Mouse (Mus musculus) erythroblast, adult 5-6 weeks (primary cell): ENCODE results near the gene Rab11fip3. TPM values are rescaled to one million over a fixed set of nuclear protein-coding genes. Genes with fewer than 3 reads are reported as not detected.

Experiments
- ATAC-seq: replicated peaks from 2 replicates; pipeline ENCODE4 v1.8.0; 2016; ENCODE audit warnings: moderate number of reproducible peaks, mild to moderate bottlenecking, moderate TSS enrichment, inconsistent platforms; ENCODE audit not compliant: poor library complexity, low FRiP score, severe bottlenecking
- total RNA-seq, 2 experiments: library from RNA; stranded (forward) in 1 of 2; stranded (reverse) in 1 of 2; fragments of 150-400 nt in 1 of 2; fragments of 200-764, 138-1000 nt in 1 of 2; gene quantifications; 2 replicates each; pipeline versions ENCODE4 v1.2.3 to v1.2.4; 2015 to 2017; ENCODE audit warnings: low replicate concordance in 2 of 2

Rab11fip3 gene
- total RNA-seq, 2 experiments from 2014 or later: 0.17 TPM; not detected in 1

DNA sequence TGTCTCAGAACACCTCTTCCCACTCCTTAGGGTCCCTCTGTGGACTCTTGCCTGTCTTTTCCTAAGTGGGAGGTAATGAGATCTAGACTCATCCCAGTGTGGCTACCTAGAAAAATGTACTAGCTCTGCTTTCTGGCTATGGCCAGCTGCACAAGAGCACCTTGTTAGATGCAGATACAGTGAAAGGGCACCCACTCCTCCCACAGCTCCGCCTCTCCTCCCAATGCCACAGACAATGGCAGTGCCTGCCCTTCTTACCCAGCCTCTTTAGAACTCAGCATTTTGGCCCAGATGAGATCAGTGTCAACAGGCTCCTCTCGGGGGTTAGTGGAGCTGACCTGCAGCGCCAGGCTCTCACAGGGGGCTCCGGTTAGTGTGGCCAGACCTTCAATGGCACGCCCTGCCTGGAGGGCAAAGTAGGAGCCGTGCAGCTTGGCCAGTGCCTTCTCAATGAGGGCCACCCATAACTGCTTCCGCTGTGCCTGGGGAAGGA lies 106.9 kb downstream of the Rab11fip3 start:
- ATAC-seq: peak; percentile 32

DNA sequence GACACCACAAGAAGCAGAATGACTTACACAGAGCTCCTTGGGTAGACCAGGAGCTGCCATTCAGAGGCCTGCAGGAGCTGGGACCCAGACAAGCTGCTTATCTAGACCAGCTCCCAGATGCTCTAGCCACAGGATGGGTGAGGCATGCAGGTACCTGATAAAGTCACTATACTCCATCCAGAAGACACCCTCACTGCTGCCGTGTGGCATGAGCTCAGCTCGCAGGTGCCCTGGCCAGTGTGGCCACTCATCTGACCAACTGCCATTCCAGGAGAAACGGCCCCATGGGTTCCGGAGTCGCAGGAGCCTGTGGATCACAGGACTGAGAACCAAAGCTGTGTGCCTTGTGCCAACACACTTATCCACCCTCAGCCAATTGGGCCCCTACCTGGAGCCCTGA lies 107.8 kb downstream of the Rab11fip3 start:
- peak; percentile 86 for ATAC-seq

DNA sequence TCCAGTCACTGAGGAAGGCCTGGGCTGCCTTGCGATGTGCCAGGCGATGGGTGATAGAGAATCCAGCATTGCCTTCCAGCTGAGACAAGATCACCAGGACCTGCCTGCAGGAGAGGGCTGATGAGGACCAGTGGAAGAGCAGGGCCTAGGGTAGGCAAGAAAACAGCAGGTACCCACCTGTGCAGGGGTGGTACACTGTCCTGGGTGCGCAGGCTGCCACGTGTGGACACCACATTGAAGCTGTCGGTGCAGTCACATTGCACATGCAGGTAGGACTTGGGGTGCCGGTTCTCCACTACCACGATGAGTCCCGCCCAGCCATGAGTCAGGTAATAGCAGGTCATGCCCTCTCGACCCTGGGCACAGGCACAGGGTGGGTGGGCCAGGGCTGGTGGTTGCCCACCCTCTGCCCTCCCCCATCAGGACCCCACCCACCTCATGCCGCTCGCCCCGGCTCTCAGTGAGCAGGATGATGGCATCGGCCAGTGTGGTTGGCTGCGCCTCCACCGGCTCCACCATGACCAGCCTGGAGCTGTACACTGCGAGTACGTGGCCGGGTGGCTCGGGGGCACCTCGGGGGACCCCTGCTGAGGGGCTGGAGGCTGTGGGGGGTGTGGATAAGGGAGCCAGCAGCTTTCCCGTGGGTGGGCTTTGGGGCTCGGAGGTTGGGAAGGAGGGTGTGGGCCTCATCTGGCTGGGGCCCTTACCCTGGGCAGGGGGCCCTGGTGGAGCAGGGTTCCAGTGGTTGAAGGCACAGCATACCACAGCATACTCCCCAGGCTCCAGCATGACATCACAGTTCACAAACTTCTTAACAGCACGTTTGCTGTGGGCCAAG lies 109.5 kb downstream of the Rab11fip3 start:
- no peak for ATAC-seq

DNA sequence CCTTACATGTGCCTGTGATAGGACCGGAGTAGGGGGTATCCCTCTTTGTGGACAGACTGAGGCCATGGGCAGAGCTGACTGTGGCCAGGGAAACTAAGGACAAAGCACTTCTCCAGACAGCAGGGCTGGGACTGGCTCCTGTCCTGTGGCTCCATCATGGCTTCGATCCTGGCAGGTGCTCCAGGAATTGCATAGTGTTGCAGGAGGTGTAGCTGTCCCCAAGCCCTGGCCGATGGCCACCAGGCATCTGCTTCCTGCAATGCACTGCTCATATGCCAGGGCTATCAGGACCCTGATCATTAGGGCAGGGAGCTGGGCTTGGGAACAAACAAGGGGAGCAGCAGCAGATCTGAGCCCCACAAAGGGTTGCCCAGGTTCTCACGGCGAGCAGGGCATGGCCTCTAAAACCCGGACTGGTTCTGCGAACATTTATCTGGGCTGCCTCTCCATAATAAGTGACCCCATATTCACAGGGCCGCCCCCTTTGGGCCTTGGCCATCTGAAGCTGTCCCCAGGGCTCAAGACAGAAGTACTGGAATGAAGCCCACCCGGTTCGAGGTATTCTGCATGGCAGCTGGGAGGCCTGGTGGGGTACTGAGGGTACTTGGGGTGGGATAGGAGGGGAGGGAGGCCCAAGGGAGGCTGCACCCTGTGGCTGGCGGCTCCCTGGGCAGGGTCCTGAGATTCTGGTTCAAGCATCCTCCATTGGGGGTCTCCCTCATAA lies 110.4 kb downstream of the Rab11fip3 start:
- ATAC-seq: no peak

DNA sequence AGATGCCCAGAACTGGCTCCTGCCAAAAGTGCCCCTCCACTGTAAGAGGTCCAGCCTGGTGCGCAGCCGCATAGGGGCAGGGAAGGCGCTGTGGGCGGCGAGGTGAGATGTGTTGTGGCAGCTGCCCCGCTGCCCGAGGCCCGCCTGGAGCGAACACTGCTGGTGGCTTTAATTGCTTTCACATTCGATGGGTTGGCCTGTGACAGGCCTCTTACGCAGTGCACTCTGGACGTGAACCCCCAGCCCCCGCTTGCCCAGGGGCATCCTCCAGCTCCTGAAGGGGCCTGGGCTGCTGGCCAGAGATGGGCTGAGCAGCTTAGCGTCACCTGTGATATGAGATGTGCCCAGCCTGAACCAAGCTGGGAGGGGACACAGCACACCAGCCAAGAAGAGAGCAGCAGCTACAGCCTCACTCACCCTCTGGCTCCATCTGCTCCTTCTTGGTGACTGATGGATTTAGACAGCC lies 111.7 kb downstream of the Rab11fip3 start:
- ATAC-seq: no peak

DNA sequence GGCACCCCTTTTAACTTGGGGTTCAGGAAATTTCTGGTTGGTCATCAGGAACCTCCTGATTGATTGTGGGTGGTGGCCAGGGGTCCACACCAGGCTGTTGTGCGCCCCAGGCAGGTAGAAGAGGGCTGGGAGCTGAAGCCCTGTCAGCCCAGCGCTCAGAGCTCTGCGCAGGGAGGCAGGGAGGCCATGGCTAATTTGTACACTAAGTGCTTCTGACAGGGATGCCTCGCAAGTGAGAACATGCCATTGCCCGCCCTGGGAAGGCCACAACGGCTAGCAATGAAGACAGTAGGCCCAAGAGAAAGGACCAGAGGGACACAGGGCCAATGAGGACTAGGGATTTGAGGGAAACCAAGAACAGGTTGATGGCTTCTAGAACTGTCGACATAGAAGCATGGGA lies 112.7 kb downstream of the Rab11fip3 start:
- ATAC-seq: no peak

DNA sequence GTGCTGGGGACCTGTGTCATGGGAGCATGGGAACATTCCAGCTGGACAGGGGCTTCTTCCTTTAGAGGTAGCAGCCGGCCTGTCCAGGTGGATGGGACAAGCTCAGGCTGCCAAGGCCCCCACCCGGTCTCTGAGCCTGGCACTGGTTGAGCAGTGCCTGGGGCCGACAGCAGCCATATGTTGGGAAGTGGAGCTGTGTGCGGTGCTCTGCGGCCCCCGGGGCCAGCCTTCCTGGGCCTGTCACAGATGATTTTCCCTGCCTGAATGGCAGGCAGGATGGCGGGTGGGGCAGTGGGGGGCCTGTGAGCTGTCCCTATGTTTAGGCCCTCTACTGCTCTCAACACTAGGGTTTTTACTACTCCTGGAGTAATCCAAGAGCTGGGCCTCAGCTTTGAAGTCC lies 113.2 kb downstream of the Rab11fip3 start:
- no peak for ATAC-seq

DNA sequence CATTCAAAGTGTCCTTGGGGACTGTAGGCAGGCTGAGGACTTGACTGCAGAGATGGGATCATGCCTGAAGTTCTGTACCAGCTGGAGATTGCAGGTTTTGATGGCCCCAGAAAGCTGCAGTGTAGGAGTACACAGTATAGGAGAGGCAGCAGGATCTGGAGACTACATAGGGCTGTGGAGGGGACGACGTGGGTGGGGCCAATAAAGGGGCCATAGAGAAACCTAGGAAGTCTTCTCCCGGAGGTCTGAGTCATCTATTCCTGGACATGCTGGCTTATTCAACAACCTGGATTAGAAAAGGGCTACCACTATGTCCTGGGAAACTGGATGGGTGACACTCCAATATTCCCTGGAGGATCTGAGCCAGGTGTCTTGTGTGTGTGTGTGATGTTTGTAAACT lies 113.6 kb downstream of the Rab11fip3 start:
- no peak for ATAC-seq

DNA sequence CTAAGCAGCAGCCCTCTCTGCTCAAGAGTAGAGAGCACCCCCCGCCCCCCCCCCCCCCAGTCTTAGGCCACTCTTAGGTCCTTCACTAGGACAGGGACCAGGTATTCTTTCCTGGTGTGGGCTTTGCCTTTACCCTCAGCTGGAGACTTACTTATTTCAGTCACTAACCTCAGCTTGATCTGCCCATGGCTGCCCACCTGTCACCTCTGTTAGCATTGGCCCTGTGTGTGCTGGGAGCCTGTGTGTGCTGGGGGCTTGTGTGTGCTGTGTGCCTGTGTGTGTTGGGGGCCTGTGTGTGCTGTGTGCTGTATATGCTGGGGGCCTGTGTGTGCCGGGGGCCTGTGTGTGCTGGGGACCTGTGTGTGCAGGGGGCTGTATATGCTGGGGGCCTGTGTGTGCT lies 114.7 kb downstream of the Rab11fip3 start:
- no peak for ATAC-seq

DNA sequence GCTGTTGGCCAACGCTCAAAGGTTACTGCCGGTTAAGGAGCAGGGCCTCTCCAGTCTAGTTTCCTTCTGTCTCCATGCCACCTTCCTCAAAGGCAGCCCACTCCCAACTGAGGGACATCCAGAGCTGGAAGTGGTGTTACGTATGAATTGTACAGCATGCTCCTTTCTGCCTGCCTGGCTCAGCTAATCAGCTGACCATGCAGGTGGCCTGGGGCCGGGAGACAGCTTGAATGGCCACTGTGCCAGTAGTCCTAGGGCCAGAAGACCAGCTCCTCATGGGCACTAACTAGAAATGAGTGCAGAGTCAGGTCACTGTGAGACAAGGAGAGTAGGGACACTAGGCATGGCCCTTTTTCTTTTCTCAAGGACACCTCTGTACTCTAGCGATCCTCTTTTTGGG lies 116.2 kb downstream of the Rab11fip3 start:
- no peak for ATAC-seq

DNA sequence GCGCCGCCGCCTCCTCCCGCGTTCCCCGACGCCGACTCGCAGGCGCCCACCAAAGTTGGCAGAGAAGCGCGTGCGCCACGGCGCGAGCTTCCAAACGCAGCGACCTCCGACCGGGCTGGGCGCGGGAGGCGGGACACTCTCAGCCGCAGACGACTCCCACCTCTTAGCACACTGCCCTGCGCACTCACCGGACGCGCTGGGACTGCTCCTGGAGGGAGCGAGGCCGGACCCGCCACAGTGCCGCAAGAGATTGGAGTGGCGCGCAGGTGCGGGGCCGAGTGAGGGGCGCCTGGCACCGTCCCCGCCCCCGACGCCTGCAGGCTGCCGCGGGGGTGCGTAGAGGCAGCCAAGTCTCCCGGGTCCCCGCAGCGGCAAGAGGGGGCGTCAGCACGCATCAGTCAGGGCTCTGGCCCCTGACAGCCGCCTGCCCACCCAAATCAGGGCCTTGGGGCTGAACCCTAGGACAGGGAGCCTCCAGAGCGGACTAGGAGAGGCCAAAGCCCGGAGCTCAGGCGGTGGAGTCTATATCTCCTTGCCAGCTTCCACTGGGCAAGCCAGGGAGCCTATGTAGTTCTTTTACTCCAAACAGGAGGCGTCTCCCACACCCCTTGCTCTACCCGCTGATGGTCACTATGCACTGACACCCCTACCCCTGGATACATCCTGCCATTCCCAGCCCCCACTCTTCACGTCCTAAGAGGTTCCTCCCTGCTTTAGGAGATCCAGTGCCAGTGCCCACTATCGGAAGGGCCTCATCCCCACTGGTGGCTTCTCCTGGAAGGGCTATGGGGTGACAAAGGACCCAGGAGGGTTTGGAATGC lies 117.3 kb downstream of the Rab11fip3 start, which contains the start of gene A930017K11Rik:
Gene A930017K11Rik (minus strand): TSS at position 763 of the 821 bp plus-strand sequence.
- ATAC-seq: no peak

DNA sequence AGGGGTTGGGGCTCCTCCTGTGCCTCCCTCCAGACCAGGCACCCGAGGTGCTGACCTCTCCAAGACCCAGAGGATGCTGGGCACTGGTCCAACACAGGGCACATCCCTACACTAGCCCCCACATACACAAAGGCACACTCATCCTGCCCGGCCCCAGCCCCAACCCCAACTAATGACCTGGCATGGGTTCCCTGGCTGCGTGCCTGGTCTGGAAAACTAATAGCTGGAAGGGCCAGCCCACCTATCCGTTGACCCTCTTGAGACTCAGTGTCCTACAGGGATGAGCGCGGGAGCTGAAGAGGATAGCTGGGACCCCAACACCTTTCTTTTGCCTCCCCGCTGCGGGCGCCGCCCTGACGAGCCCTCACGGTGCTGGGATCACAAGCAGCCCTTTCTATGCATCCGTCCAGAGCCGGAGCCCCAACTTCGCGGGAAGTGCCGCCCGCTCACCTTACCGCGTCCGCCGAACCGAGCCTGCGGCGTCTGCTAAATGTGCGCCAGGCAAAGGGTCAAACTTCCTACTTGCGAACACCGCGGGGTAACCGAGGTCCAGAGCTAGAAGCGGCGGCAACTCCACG lies 118.0 kb downstream of the Rab11fip3 start:
- ATAC-seq: no peak

DNA sequence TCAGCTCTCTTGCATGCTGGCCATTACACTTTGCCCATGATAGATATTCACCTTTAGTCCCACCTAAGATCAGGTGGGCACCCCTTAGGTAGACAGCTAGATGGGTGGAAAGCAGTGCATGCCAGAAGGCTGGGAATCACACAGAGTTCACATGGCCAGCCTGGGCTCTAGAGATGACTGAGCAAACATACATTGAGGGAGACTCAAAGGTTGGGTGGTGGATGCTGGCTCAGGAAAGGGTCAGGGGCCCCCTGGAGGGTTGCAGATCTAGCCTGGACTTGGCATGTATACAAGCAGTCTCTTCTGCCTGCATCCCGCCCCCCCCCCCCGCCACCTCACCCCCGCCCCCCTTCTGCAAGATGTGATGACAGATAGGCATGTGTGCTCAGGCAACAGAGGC lies 118.6 kb downstream of the Rab11fip3 start:
- ATAC-seq: no peak

DNA sequence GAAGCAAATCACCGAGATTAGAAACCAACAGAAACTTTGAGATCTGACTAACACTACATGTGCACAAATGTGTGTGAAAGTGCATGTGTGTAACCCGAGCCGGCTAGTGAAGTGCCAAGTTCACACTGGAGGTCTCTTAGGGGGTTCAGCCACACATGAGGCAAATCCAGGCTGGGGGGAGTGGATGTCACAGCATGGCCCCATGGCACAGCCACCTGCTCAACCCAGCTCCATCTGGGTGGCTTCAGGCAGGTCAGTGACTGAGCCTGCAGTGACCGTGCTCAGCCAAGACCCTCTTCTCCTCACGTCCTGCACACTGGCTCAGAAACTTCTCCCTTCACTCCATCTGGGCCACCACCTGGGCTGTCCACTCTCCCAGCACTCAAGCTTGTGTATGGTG lies 119.4 kb downstream of the Rab11fip3 start:
- ATAC-seq: no peak

DNA sequence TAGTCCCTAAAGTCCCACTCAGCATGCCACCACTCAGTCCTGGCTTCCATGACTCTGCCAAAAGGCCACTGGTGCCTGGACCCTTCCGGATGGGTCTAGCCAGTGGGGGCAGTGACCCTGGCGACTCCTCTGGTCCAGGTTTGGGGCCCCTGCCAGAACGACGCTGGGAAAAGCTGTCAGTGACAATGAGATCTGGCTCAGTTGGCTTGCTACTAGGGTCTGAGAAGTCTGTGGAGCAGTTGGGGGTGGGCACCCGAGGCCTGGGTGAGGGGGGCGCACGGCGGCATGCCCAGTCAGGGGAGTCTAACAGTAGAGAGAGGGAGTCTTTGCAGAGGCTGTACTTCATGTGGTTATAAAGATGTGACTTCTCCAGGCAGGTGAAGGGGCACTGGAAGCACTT lies 121.3 kb downstream of the Rab11fip3 start:
- ATAC-seq: no peak

DNA sequence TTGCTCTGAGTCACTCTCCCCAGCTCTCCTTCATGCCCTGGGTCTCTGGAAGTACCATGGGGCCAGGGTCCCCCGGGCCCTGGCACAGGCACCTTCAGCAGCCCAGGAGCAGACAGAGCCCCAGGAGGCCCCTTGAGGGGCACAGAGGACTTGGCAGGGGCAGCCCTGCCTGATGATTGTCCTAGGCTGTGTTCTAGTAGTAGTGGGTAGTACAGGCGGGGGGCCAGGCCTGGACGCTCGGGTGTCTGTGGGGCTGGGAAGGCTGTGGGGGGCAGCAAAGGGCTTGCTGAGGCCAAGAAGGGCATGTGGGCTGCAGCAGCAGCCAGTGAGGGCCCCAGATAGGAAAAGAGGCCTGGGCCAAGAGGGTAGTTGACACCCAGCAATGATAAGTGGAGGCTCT lies 121.8 kb downstream of the Rab11fip3 start:
- no peak for ATAC-seq

DNA sequence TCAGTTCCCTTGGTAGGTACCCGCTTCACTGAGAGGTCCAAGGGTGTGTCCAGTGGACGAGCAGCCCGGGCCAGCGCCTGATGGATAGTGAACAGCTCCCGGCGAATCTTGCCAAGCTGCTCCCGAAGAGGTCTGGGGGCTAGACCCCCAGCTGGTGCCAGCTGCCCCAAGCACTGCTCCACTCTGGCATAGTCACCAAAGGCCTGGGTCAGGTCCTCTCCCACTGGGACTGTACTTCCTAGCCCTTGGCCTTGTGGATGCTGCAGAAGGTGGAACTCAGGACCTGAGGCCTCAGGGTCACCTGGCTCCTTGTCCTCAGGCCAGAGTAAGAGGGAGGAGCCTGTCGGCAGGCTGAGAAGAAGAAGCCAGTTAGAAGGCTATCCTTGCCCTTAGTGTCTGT lies 122.5 kb downstream of the Rab11fip3 start:
- ATAC-seq: no peak

DNA sequence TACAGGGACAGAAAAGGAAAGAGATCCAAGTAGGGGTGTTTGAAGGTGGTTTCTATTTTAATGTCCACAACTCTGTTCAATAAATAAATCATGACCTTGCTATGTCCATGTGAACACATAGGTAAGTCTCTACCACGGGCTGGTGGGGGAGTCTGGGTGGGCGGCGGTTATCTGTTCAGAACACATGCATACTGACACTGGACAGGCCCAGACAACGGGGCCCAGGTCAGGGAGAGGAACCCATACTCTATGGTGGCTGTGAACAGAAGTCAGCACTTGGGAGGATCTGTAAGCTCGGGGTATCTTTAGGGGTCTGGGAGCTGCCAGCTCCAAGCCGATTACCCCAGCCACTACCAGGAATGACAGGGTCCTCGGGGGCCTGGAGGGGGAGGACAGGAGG lies 123.0 kb downstream of the Rab11fip3 start:
- ATAC-seq: 0 out of 2 replicates have a peak, but pooled peaks have one; percentile 11

DNA sequence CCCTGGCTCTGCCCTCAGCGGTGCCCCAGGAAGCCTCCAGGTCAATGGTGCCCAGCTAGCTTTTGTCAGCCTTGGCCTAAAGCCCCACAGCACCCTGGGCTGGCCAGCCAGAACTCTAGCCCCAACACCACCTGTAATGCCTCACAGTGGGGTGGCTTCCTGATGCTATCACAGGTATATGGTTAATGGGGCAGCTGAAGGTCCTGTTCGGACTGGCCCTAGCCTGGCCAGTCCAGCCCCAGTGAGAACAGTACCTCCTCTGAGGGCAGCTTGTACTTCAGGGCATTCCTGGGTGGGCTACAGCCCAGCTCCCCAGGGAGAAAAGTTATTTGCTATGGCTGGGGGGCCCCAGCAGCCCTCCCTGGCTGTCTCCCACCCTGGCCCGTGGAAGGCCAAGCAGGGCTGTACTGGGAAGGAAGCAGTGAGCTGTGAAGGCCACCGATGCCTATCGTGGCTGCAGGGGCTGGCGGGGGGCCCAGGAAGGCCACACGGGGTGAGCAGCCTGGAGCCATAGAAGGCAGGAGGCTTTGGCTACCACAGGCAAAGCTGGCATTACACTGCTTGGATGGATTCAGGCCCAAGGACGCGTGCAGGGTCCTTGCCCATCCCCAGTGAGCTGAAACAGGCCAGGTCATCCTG lies 123.7 kb downstream of the Rab11fip3 start:
- no peak for ATAC-seq
